Mouse (Mus musculus): ENCODE measurements around the gene Ankrd63. TPM values are rescaled to one million over a fixed set of nuclear protein-coding genes. Genes with fewer than 3 reads are reported as not detected.

The Ankrd63 gene
- polyA plus RNA-seq, 1 experiment from 2014 or later = not detected

Other genes with a start within 250 kb of the Ankrd63 start
- 362 and 376 TPM in 2 replicates for gene Srp14, start 224.3 kb downstream of the Ankrd63 start, polyA plus RNA-seq (2015; fragmentation: Nextera tagmentation; extraction: Ambion mirVana)
- 4.7 and 5.3 TPM in 2 replicates for gene Bmf, start 154.3 kb downstream of the Ankrd63 start, polyA plus RNA-seq (2015; fragmentation: Nextera tagmentation; extraction: Ambion mirVana)
- 19.1 and 20.5 TPM in 2 replicates for gene Bub1b, start 105.8 kb downstream of the Ankrd63 start, polyA plus RNA-seq (2015; fragmentation: Nextera tagmentation; extraction: Ambion mirVana)
- gene Pak6, start 40.7 kb downstream of the Ankrd63 start, polyA plus RNA-seq (2015; fragmentation: Nextera tagmentation; extraction: Ambion mirVana) = 22.0 and 23.2 TPM in 2 replicates
- gene Plcb2, start 24.5 kb upstream of the Ankrd63 start, polyA plus RNA-seq (2015; fragmentation: Nextera tagmentation; extraction: Ambion mirVana) = 0.48 and 0.64 TPM in 2 replicates
- 23.5 and 24.8 TPM in 2 replicates for gene Inafm2, start 41.8 kb upstream of the Ankrd63 start, polyA plus RNA-seq (2015; fragmentation: Nextera tagmentation; extraction: Ambion mirVana)
- gene Ccdc9b, start 58.7 kb upstream of the Ankrd63 start, polyA plus RNA-seq (2015; fragmentation: Nextera tagmentation; extraction: Ambion mirVana) = 1.2 and 1.4 TPM in 2 replicates
- gene Phgr1, start 68.8 kb upstream of the Ankrd63 start, polyA plus RNA-seq (2015; fragmentation: Nextera tagmentation; extraction: Ambion mirVana) = not detected in 2 replicates
- 37.3 and 41.5 TPM in 2 replicates for gene Disp2, start 75.8 kb upstream of the Ankrd63 start, polyA plus RNA-seq (2015; fragmentation: Nextera tagmentation; extraction: Ambion mirVana)
- gene Knstrn, start 110.0 kb upstream of the Ankrd63 start, polyA plus RNA-seq (2015; fragmentation: Nextera tagmentation; extraction: Ambion mirVana) = 32.9 and 33.6 TPM in 2 replicates
- gene Ivd, start 158.0 kb upstream of the Ankrd63 start, polyA plus RNA-seq (2015; fragmentation: Nextera tagmentation; extraction: Ambion mirVana) = 41.8 and 44.7 TPM in 2 replicates
- 5.0 and 5.1 TPM in 2 replicates for gene Bahd1, start 196.4 kb upstream of the Ankrd63 start, polyA plus RNA-seq (2015; fragmentation: Nextera tagmentation; extraction: Ambion mirVana)
- gene Chst14, start 222.5 kb upstream of the Ankrd63 start, polyA plus RNA-seq (2015; fragmentation: Nextera tagmentation; extraction: Ambion mirVana) = 6.9 and 8.1 TPM in 2 replicates

All from hindbrain, embryonic 13.5 days (tissue).